Mouse (Mus musculus) heart, postnatal 0 days (tissue): ENCODE results near the gene Brf1. TPM values are rescaled to one million over a fixed set of nuclear protein-coding genes. Genes with fewer than 3 reads are reported as not detected.

Source experiments
- ATAC-seq: fragments of 200-750 bp; cut with Nextera tagmentation; 2 replicates; pipeline ENCODE4 v1.8.0; 2017; ENCODE audit warnings: low read depth, moderate number of reproducible peaks, moderate library complexity; ENCODE audit not compliant: insufficient read depth
- DNase-seq: peaks from one replicate; pipeline ENCODE4 v3.0.0-alpha.2; 2016; ENCODE audit warnings: low spot score
- H3K27ac ChIP-seq: fragments of 300-500 bp; sonication (generic); 2 replicates; pipeline ENCODE4 v1.5.1; 2014; ENCODE audit warnings: low read depth, mild to moderate bottlenecking
- H3K27me3 ChIP-seq: fragments of 300-500 bp; sonication (generic); 2 replicates; pipeline ENCODE4 v1.6.1; 2014; ENCODE audit warnings: low read length, mixed read lengths; ENCODE audit not compliant: control insufficient read depth, insufficient read depth
- H3K36me3 ChIP-seq: fragments of 300-500 bp; sonication (generic); replicated peaks from 2 replicates; pipeline ENCODE4 v1.6.1; 2014; ENCODE audit warnings: low read length, mixed read lengths; ENCODE audit not compliant: control insufficient read depth, insufficient read depth
- H3K4me1 ChIP-seq: fragments of 300-500 bp; sonication (generic); 2 replicates; pipeline ENCODE4 v1.6.1; 2014; ENCODE audit warnings: antibody characterized with exemption; ENCODE audit not compliant: control insufficient read depth, insufficient read depth
- H3K4me2 ChIP-seq: fragments of 300-500 bp; sonication (generic); 2 replicates; pipeline ENCODE4 v1.6.1; 2014; ENCODE audit warnings: low read depth, mild to moderate bottlenecking, low read length, moderate library complexity
- H3K4me3 ChIP-seq: fragments of 300-500 bp; sonication (generic); 2 replicates; pipeline ENCODE4 v1.5.1; 2014; ENCODE audit warnings: low read depth, low read length
- H3K9ac ChIP-seq: fragments of 300-500 bp; sonication (generic); replicated peaks from 2 replicates; pipeline ENCODE4 v1.6.1; 2014; ENCODE audit warnings: low read depth, low read length, mixed read lengths
- H3K9me3 ChIP-seq: fragments of 300-500 bp; sonication (generic); replicated peaks from 2 replicates; pipeline ENCODE4 v1.6.1; 2016; ENCODE audit warnings: low read length; ENCODE audit not compliant: control insufficient read depth
- CTCF ChIP-seq: IDR thresholded peaks from 2 replicates; pipeline ENCODE4 v1.5.1; 2016; ENCODE audit warnings: antibody characterized with exemption, control low read depth, low read depth
- EP300 ChIP-seq: IDR thresholded peaks from 2 replicates; pipeline ENCODE4 v1.6.1; 2016; ENCODE audit warnings: antibody characterized with exemption, low read depth
- WGBS: fragments of 180-500 bp; shearing (Covaris S2); extraction: QIAGEN DNeasy Blood & Tissue Kit; methylation state at CpG from one replicate; pipeline ENCODE4 v1.1.7; 2014; 5-methylcytosine and 5-hydroxymethylcytosine counted together
- polyA plus RNA-seq: library from polyadenylated mRNA; unstranded; fragments of >200 nt; fragmentation: Nextera tagmentation; extraction: Ambion mirVana; gene quantifications from 2 replicates; pipeline ENCODE4 v1.2.1, GENCODE M21; 2015
- total RNA-seq: library from RNA; depleted of rRNA; stranded (reverse); fragments of >200 nt; gene quantifications from 2 replicates; pipeline ENCODE4 v1.2.3, GENCODE M21; 2014; ENCODE audit warnings: low replicate concordance

The Brf1 gene
- total and polyA plus RNA-seq, 2 experiments from 2014 or later, result 24.5 to 51.9 TPM

DNA sequence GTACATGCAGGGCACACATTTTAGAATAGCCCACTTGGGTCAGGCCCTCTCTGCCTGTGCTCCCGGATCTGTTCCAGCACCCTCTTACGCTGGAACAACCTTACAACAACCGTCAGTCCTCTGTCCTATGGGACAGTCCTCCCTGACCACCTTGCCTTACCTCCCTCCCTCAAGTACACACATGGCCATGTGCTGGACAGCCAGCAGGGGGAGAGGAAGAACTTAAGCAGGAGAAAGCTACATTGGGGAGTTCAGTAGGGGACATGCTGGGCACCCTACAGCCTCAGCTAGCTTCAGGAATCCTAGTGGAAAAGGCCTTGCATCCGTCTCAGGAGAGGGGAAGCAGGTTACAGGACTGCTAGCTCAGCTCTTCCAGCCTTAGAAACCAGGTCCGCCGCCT lies 74.6 kb downstream of the Brf1 start:
- no peaks in the 10 kb centered on the region for H3K9me3 ChIP-seq
- WGBS, result 86% methylated on average over 6 of the region's 6 CpGs
- no peak overlapping the region for H3K4me2 ChIP-seq
- H3K4me3 ChIP-seq, result no peak overlapping the region
- no peak for DNase-seq
- peaks cover 70% of the 10 kb centered on the region for H3K27me3 ChIP-seq
- TF ChIP-seq EP300, result no peak
- peak; percentile 40 for TF ChIP-seq CTCF
- H3K9ac ChIP-seq, result no peak overlapping the region
- H3K4me1 ChIP-seq, result peaks cover 21% of the 10 kb centered on the region
- no peak for ATAC-seq
- no peak overlapping the region for H3K27ac ChIP-seq
- no peaks in the 10 kb centered on the region for H3K36me3 ChIP-seq

DNA sequence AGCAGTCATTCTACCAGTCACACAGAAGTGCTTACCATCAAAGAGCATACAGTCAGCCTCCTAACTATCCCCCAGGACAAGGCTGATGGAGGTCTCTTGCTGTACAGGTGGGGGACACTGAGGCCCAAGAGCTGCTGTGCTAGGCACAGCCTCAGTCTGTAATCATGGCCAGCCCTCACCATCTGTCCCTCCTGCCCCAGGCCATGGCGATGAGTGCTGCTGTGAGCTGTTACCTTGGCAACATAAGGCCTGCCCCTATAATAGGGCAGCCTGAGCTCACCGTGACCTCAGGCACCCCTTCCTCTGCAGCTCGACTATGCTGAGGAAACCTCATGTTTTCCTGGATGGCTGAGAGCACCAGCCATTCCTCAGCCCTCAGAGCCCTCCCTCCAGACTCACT lies 78.0 kb downstream of the Brf1 start:
- Histone ChIP-seq H3K4me1 (peaks cover 11% of the 10 kb centered on the region), H3K4me2 (no peak overlapping the region), H3K36me3 (no peaks in the 10 kb centered on the region), H3K9me3 (no peaks in the 10 kb centered on the region), H3K27ac (no peak overlapping the region), H3K27me3 (peaks cover 77% of the 10 kb centered on the region), H3K4me3 (no peak overlapping the region), H3K9ac (no peak overlapping the region)
- ATAC-seq, result no peak
- TF ChIP-seq CTCF, result no peak
- no peak for TF ChIP-seq EP300
- no peak for DNase-seq
- 54% methylated on average over 3 of the region's 3 CpGs for WGBS

DNA sequence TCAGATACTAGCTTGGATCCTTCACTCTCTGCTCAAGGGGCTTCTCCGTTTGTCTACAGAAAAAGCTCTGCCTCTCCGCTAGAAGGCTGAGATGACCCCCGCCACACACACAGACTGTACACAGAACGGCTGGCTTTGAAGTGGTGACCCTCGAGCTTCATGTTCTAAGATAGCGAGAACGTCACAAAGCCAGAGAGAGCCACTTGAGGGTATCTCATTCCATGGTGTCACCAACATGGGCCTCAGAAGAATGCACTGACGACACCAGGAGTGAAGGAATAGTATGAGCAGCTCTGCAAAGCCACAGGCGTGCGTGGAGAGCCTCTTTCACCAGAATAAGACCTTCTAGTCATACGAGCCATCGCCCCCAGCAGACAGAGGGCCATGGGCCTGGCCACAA lies 79.0 kb downstream of the Brf1 start:
- H3K27me3 ChIP-seq, result peaks cover 67% of the 10 kb centered on the region

DNA sequence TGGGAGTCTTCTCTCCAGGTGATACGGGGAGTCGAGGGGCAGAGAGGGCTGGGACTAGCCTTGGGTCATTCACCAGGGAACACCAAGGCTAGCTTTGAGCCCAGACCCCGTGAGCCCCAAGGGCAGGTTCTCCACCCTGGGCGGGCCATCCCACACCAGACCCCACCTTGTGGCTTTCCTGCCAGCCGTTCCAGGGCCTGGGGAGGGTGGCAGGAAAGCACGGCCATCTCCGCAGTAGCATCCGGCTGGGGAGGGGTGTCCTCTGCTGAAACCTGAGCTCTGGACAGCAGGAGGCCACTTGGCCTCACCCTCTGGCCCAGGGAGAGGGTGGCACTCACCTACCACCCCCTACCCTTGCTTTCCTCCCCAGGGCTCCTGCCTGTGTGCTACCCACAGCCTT lies 82.6 kb downstream of the Brf1 start:
- H3K36me3 ChIP-seq, result peaks cover 11% of the 10 kb centered on the region
- ATAC-seq, result no peak
- peaks cover 20% of the 10 kb centered on the region for H3K4me1 ChIP-seq
- H3K9me3 ChIP-seq, result no peaks in the 10 kb centered on the region
- H3K27ac ChIP-seq, result peak overlapping the region; percentile 71; the same call in 1 of the 2 replicates
- 72% methylated on average over 8 of the region's 8 CpGs for WGBS
- H3K9ac ChIP-seq, result no peak overlapping the region
- TF ChIP-seq CTCF (no peak), EP300 (no peak)
- no peak overlapping the region for H3K4me2 ChIP-seq
- H3K27me3 ChIP-seq, result peaks cover 38% of the 10 kb centered on the region
- DNase-seq, result no peak
- no peak overlapping the region for H3K4me3 ChIP-seq

More for the DNA sequence above, 79.0 kb downstream of the Brf1 start:
- H3K4me1 ChIP-seq, result peaks cover 19% of the 10 kb centered on the region
- H3K27ac ChIP-seq, result no peak overlapping the region
- no peak overlapping the region for H3K9ac ChIP-seq
- peak; percentile 77 for DNase-seq
- no peak overlapping the region for H3K4me3 ChIP-seq
- H3K36me3 ChIP-seq, result no peaks in the 10 kb centered on the region
- no peak overlapping the region for H3K4me2 ChIP-seq
- 45% methylated on average over 12 of the region's 12 CpGs for WGBS
- ATAC-seq, result peak; percentile 59
- no peaks in the 10 kb centered on the region for H3K9me3 ChIP-seq
- TF ChIP-seq EP300, result no peak
- TF ChIP-seq CTCF, result no peak

DNA sequence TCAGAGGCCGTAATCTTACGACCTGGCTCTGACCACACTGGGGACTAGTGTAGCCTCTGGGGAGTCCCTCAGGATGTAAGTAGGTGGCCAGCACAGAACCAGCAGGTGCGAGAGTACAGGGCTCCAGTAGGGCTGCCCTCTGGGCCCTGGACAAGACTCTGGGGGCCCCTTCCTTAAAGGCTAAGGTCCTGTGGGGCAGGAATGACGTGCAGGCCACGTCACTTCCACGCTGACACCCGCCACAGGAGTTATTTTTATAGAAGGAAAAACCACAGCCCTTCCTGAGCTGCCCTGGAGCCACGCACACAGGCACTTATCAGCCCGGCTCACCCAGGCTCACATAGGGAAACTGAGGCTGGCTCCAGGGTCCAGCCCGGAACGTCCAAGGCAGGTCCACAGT lies 83.0 kb downstream of the Brf1 start:
- DNase-seq, result no peak
- Histone ChIP-seq H3K27ac (peak overlapping the region; percentile 71), H3K9ac (no peak overlapping the region), H3K4me2 (no peak overlapping the region), H3K9me3 (no peaks in the 10 kb centered on the region), H3K4me1 (peaks cover 20% of the 10 kb centered on the region), H3K4me3 (no peak overlapping the region), H3K36me3 (peaks cover 11% of the 10 kb centered on the region), H3K27me3 (peaks cover 36% of the 10 kb centered on the region)
- no peak for TF ChIP-seq EP300
- TF ChIP-seq CTCF, result no peak
- ATAC-seq, result no peak
- 62% methylated on average over 11 of the region's 11 CpGs for WGBS

DNA sequence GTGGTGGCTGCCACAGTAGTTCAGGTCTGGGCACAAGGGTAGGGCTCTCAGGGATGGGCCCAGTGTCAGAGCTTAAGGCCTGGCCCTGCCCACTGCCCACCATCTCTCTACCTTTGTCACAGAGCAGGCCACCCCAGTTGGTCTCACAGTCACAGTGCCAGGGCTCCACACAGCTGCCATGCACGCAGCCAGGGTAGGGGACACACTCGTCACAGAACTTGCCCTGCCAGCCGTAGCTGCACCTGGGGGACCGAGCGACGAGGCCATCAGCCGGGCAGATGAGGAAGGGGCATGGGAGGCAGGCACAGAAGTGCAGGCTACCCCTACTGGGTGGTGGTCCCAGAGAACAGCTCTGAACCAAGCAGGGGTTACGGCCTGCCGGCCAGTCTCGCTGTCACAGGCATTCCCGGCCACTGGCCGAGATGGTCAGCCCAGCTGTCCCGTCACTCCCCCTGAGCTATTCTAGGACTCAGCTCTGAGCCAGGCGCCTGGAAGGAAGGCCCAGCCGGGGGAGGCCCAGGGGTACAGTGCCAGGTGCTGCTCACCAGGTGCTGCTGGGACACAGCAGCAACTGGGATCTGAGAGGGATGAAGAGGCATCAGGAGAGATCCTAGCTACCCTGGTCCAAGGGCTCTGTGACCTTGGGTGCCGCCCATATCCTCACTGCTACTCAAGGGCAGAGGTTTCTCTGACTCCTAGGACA lies 83.7 kb downstream of the Brf1 start:
- no peak for TF ChIP-seq CTCF
- no peak for TF ChIP-seq EP300
- H3K9ac ChIP-seq, result 0 out of 2 replicates have a peak overlapping the region, but pooled peaks have one; percentile 7
- WGBS, result 54% methylated on average over 16 of the region's 16 CpGs
- H3K36me3 ChIP-seq, result peaks cover 11% of the 10 kb centered on the region
- no peaks in the 10 kb centered on the region for H3K9me3 ChIP-seq
- no peak overlapping the region for H3K4me3 ChIP-seq
- ATAC-seq, result peak; percentile 49
- no peak overlapping the region for H3K4me2 ChIP-seq
- no peak for DNase-seq
- peaks cover 36% of the 10 kb centered on the region for H3K27me3 ChIP-seq
- peak overlapping the region; percentile 71 for H3K27ac ChIP-seq
- peaks cover 16% of the 10 kb centered on the region; the same call in 1 of the 2 replicates for H3K4me1 ChIP-seq
